Mouse (Mus musculus): Measurements from ENCODE around the gene Slc24a3. TPM values are rescaled to one million over a fixed set of nuclear protein-coding genes. Genes with fewer than 3 reads are reported as not detected.

The Slc24a3 gene
- total and polyA plus RNA-seq, 2 experiments from 2014 or later = 27.0 to 40.6 TPM

- Histone ChIP-seq H3K4me3 (ENCODE audit: low read depth, low read length) (no peak overlapping the region), H3K4me1 (ENCODE audit: insufficient read depth) (no peaks in the 10 kb centered on the region), H3K9me3 (ENCODE audit: low read length) (no peaks in the 10 kb centered on the region), H3K9ac (no peak overlapping the region), H3K27me3 (ENCODE audit: insufficient read depth, low read length) (no peaks in the 10 kb centered on the region), H3K36me3 (ENCODE audit: insufficient read depth) (no peaks in the 10 kb centered on the region), H3K27ac (ENCODE audit: low read depth, low read length) (no peak overlapping the region), H3K4me2 (ENCODE audit: low read depth) (no peak overlapping the region)
- WGBS = 53% methylated on average over 4 of the region's 4 CpGs
- no peak for TF ChIP-seq CTCF (IDR thresholded peaks at IDR 0.05; ENCODE audit: low read depth)
- ATAC-seq = peak; percentile 27; the same call in 1 of the 2 replicates
- DNase-seq = no peak
Measured at GRCm38 (mm10) chr2:145325852-145326251, 158.3 kb downstream of the Slc24a3 start.

GRCm38 (mm10) chr2:145326544-145326943 is 159.0 kb downstream of the Slc24a3 start:
- Histone ChIP-seq H3K4me3 (ENCODE audit: low read depth, low read length) (no peak overlapping the region), H3K27ac (ENCODE audit: low read depth, low read length) (no peak overlapping the region), H3K9me3 (ENCODE audit: low read length) (no peaks in the 10 kb centered on the region), H3K27me3 (ENCODE audit: insufficient read depth, low read length) (no peaks in the 10 kb centered on the region), H3K9ac (no peak overlapping the region), H3K4me2 (ENCODE audit: low read depth) (no peak overlapping the region), H3K36me3 (ENCODE audit: insufficient read depth) (no peaks in the 10 kb centered on the region), H3K4me1 (ENCODE audit: insufficient read depth) (no peaks in the 10 kb centered on the region)
- TF ChIP-seq CTCF (IDR thresholded peaks at IDR 0.05; ENCODE audit: low read depth) = no peak
- no peak for DNase-seq
- no peak for ATAC-seq
- 76% methylated on average over 2 of the region's 2 CpGs for WGBS

GRCm38 (mm10) chr2:145329756-145330155 is 162.2 kb downstream of the Slc24a3 start:
- Histone ChIP-seq H3K4me3 (ENCODE audit: low read depth, low read length) (no peak overlapping the region), H3K36me3 (ENCODE audit: insufficient read depth) (no peaks in the 10 kb centered on the region), H3K27me3 (ENCODE audit: insufficient read depth, low read length) (no peaks in the 10 kb centered on the region), H3K9me3 (ENCODE audit: low read length) (no peaks in the 10 kb centered on the region), H3K4me2 (ENCODE audit: low read depth) (no peak overlapping the region), H3K4me1 (ENCODE audit: insufficient read depth) (no peaks in the 10 kb centered on the region), H3K9ac (no peak overlapping the region), H3K27ac (ENCODE audit: low read depth, low read length) (no peak overlapping the region)
- ATAC-seq = peak; percentile 77; the same call in 1 of the 2 replicates
- WGBS = 55% methylated on average over 8 of the region's 8 CpGs
- DNase-seq = peak; percentile 48
- no peak for TF ChIP-seq CTCF (IDR thresholded peaks at IDR 0.05; ENCODE audit: low read depth)

- no peak overlapping the region for H3K27ac ChIP-seq (ENCODE audit: low read depth, low read length)
- no peak overlapping the region for H3K9ac ChIP-seq
- H3K4me2 ChIP-seq (ENCODE audit: low read depth) = no peak overlapping the region
- no peaks in the 10 kb centered on the region for H3K27me3 ChIP-seq (ENCODE audit: insufficient read depth, low read length)
- WGBS = 90% methylated on average over 1 of the region's 1 CpGs
- H3K9me3 ChIP-seq (ENCODE audit: low read length) = no peaks in the 10 kb centered on the region
- H3K4me1 ChIP-seq (ENCODE audit: insufficient read depth) = no peaks in the 10 kb centered on the region
- no peak overlapping the region for H3K4me3 ChIP-seq (ENCODE audit: low read depth, low read length)
- ATAC-seq = no peak
- no peak for DNase-seq
- no peaks in the 10 kb centered on the region for H3K36me3 ChIP-seq (ENCODE audit: insufficient read depth)
- no peak for TF ChIP-seq CTCF (IDR thresholded peaks at IDR 0.05; ENCODE audit: low read depth)
Measured at GRCm38 (mm10) chr2:145331525-145331924, 164.0 kb downstream of the Slc24a3 start.

GRCm38 (mm10) chr2:145333466-145333865 is 165.9 kb downstream of the Slc24a3 start:
- H3K27me3 ChIP-seq (ENCODE audit: insufficient read depth, low read length) = no peaks in the 10 kb centered on the region
- no peaks in the 10 kb centered on the region for H3K9me3 ChIP-seq (ENCODE audit: low read length)
- no peaks in the 10 kb centered on the region for H3K4me1 ChIP-seq (ENCODE audit: insufficient read depth)
- no peaks in the 10 kb centered on the region for H3K36me3 ChIP-seq (ENCODE audit: insufficient read depth)
- DNase-seq (no peak), ATAC-seq (no peak)
- H3K9ac ChIP-seq = no peak overlapping the region
- no peak overlapping the region for H3K4me2 ChIP-seq (ENCODE audit: low read depth)
- no peak for TF ChIP-seq CTCF (IDR thresholded peaks at IDR 0.05; ENCODE audit: low read depth)
- H3K27ac ChIP-seq (ENCODE audit: low read depth, low read length) = no peak overlapping the region
- H3K4me3 ChIP-seq (ENCODE audit: low read depth, low read length) = no peak overlapping the region

- no peak overlapping the region for H3K4me2 ChIP-seq (ENCODE audit: low read depth)
- H3K27me3 ChIP-seq (ENCODE audit: insufficient read depth, low read length) = no peaks in the 10 kb centered on the region
- no peak overlapping the region for H3K4me3 ChIP-seq (ENCODE audit: low read depth, low read length)
- H3K9ac ChIP-seq = no peak overlapping the region
- no peak for TF ChIP-seq CTCF (IDR thresholded peaks at IDR 0.05; ENCODE audit: low read depth)
- H3K27ac ChIP-seq (ENCODE audit: low read depth, low read length) = no peak overlapping the region
- H3K4me1 ChIP-seq (ENCODE audit: insufficient read depth) = no peaks in the 10 kb centered on the region
- DNase-seq = no peak
- no peak for ATAC-seq
- no peaks in the 10 kb centered on the region for H3K36me3 ChIP-seq (ENCODE audit: insufficient read depth)
- no peaks in the 10 kb centered on the region for H3K9me3 ChIP-seq (ENCODE audit: low read length)
Measured at GRCm38 (mm10) chr2:145336406-145336805, 168.9 kb downstream of the Slc24a3 start.

- 56% methylated on average over 2 of the region's 2 CpGs for WGBS
- Histone ChIP-seq H3K9me3 (ENCODE audit: low read length) (no peaks in the 10 kb centered on the region), H3K9ac (no peak overlapping the region), H3K36me3 (ENCODE audit: insufficient read depth) (no peaks in the 10 kb centered on the region), H3K4me2 (ENCODE audit: low read depth) (no peak overlapping the region), H3K4me1 (ENCODE audit: insufficient read depth) (no peaks in the 10 kb centered on the region), H3K27me3 (ENCODE audit: insufficient read depth, low read length) (no peaks in the 10 kb centered on the region), H3K4me3 (ENCODE audit: low read depth, low read length) (no peak overlapping the region), H3K27ac (ENCODE audit: low read depth, low read length) (no peak overlapping the region)
- ATAC-seq (no peak), DNase-seq (no peak)
- no peak for TF ChIP-seq CTCF (IDR thresholded peaks at IDR 0.05; ENCODE audit: low read depth)
Measured at GRCm38 (mm10) chr2:145340816-145341215, 173.3 kb downstream of the Slc24a3 start.

DNA sequence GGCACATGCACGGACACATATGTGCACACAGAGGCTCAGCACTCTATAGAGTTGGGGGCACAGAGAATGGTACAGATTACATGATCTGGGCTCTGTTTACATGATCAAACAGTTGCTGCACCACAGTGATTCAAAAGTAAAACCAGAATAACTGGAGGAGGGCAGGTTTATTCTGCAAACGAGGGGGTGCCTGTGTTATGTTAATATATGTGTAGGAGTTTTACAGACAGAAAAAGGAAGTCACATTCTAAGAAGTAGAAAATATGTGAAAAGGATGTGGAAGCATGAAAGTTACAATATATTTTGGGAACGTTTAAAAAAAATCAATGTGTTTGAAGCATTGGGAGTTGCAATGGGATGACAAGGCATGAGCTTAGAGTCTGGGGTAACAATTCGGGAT is 175.4 kb downstream of the Slc24a3 start:
- WGBS = 81% methylated on average over 4 of the region's 4 CpGs
- Histone ChIP-seq H3K4me3 (ENCODE audit: low read depth, low read length) (no peak overlapping the region), H3K4me2 (ENCODE audit: low read depth) (no peak overlapping the region), H3K36me3 (ENCODE audit: insufficient read depth) (no peaks in the 10 kb centered on the region), H3K27ac (ENCODE audit: low read depth, low read length) (no peak overlapping the region), H3K27me3 (ENCODE audit: insufficient read depth, low read length) (no peaks in the 10 kb centered on the region), H3K9me3 (ENCODE audit: low read length) (no peaks in the 10 kb centered on the region), H3K9ac (no peak overlapping the region), H3K4me1 (ENCODE audit: insufficient read depth) (no peaks in the 10 kb centered on the region)
- DNase-seq (no peak), ATAC-seq (no peak)
- TF ChIP-seq CTCF (IDR thresholded peaks at IDR 0.05; ENCODE audit: low read depth) = no peak
